Mouse (Mus musculus): ENCODE measurements around the gene Smim14. TPM values are rescaled to one million over a fixed set of nuclear protein-coding genes. Genes with fewer than 3 reads are reported as not detected.

Smim14 gene
- total and polyA plus RNA-seq, 2 experiments from 2014 or later = 153 to 200 TPM

- ATAC-seq (no peak), DNase-seq (ENCODE audit: low spot score) (no peak)
- Histone ChIP-seq H3K4me1 (ENCODE audit: insufficient read depth, low read length) (no peaks in the 10 kb centered on the region), H3K27me3 (ENCODE audit: insufficient read depth, low read length) (no peaks in the 10 kb centered on the region), H3K36me3 (ENCODE audit: insufficient read depth, low read length) (peaks cover 11% of the 10 kb centered on the region), H3K9me3 (ENCODE audit: low read length) (no peaks in the 10 kb centered on the region), H3K9ac (replicated peaks; ENCODE audit: low read length) (no peak overlapping the region), H3K4me2 (ENCODE audit: low read depth, low read length) (no peak overlapping the region), H3K4me3 (ENCODE audit: low read length) (no peak overlapping the region), H3K27ac (no peak overlapping the region)
- no peak for TF ChIP-seq CTCF (IDR thresholded peaks at IDR 0.05; ENCODE audit: low read depth)
- WGBS = 75% methylated on average over 5 of the region's 5 CpGs
These were observed 82.2 kb downstream of the Smim14 start for GRCm38 (mm10) chr5:65454771-65455170.

GRCm38 (mm10) chr5:65448941-65449340 lies 88.0 kb downstream of the Smim14 start:
- no peak overlapping the region for H3K4me2 ChIP-seq (ENCODE audit: low read depth, low read length)
- 83% methylated on average over 4 of the region's 4 CpGs for whole genome bisulfite sequencing
- H3K4me1 ChIP-seq (ENCODE audit: insufficient read depth, low read length) = no peaks in the 10 kb centered on the region
- H3K27ac ChIP-seq = no peak overlapping the region
- no peak for DNase-seq (ENCODE audit: low spot score)
- no peak overlapping the region for H3K4me3 ChIP-seq (ENCODE audit: low read length)
- H3K9me3 ChIP-seq (ENCODE audit: low read length) = no peaks in the 10 kb centered on the region
- ATAC-seq = no peak
- TF ChIP-seq CTCF (IDR thresholded peaks at IDR 0.05; ENCODE audit: low read depth) = no peak
- H3K27me3 ChIP-seq (ENCODE audit: insufficient read depth, low read length) = no peaks in the 10 kb centered on the region
- H3K9ac ChIP-seq (replicated peaks; ENCODE audit: low read length) = no peak overlapping the region
- H3K36me3 ChIP-seq (ENCODE audit: insufficient read depth, low read length) = peaks cover 15% of the 10 kb centered on the region

GRCm38 (mm10) chr5:65447826-65448225 lies 89.2 kb downstream of the Smim14 start:
- Histone ChIP-seq H3K27me3 (ENCODE audit: insufficient read depth, low read length) (no peaks in the 10 kb centered on the region), H3K36me3 (ENCODE audit: insufficient read depth, low read length) (peaks cover 15% of the 10 kb centered on the region), H3K4me1 (ENCODE audit: insufficient read depth, low read length) (no peaks in the 10 kb centered on the region), H3K9me3 (ENCODE audit: low read length) (no peaks in the 10 kb centered on the region), H3K4me2 (ENCODE audit: low read depth, low read length) (no peak overlapping the region), H3K4me3 (ENCODE audit: low read length) (no peak overlapping the region), H3K9ac (replicated peaks; ENCODE audit: low read length) (no peak overlapping the region), H3K27ac (no peak overlapping the region)
- ATAC-seq (no peak), DNase-seq (ENCODE audit: low spot score) (no peak)
- 76% methylated on average over 2 of the region's 2 CpGs for WGBS
- no peak for TF ChIP-seq CTCF (IDR thresholded peaks at IDR 0.05; ENCODE audit: low read depth)

- WGBS = 83% methylated on average over 2 of the region's 2 CpGs
These were observed 90.2 kb downstream of the Smim14 start for GRCm38 (mm10) chr5:65446756-65447155.

GRCm38 (mm10) chr5:65444981-65445380 lies 92.0 kb downstream of the Smim14 start:
- Histone ChIP-seq H3K9me3 (ENCODE audit: low read length) (no peaks in the 10 kb centered on the region), H3K27ac (no peak overlapping the region), H3K4me1 (ENCODE audit: insufficient read depth, low read length) (no peaks in the 10 kb centered on the region), H3K36me3 (ENCODE audit: insufficient read depth, low read length) (peaks cover 6% of the 10 kb centered on the region), H3K4me3 (ENCODE audit: low read length) (no peak overlapping the region), H3K4me2 (ENCODE audit: low read depth, low read length) (no peak overlapping the region), H3K9ac (replicated peaks; ENCODE audit: low read length) (no peak overlapping the region), H3K27me3 (ENCODE audit: insufficient read depth, low read length) (no peaks in the 10 kb centered on the region)
- 65% methylated on average over 3 of the region's 6 CpGs for WGBS
- peak; percentile 21; the same call in 1 of the 2 replicates for ATAC-seq
- DNase-seq (ENCODE audit: low spot score) = no peak
- no peak for TF ChIP-seq CTCF (IDR thresholded peaks at IDR 0.05; ENCODE audit: low read depth)

More at GRCm38 (mm10) chr5:65446756-65447155, 90.2 kb downstream of the Smim14 start:
- H3K4me2 ChIP-seq (ENCODE audit: low read depth, low read length) = no peak overlapping the region
- TF ChIP-seq CTCF (IDR thresholded peaks at IDR 0.05; ENCODE audit: low read depth) = no peak
- H3K4me3 ChIP-seq (ENCODE audit: low read length) = no peak overlapping the region
- no peaks in the 10 kb centered on the region for H3K4me1 ChIP-seq (ENCODE audit: insufficient read depth, low read length)
- H3K9me3 ChIP-seq (ENCODE audit: low read length) = no peaks in the 10 kb centered on the region
- DNase-seq (ENCODE audit: low spot score) (no peak), ATAC-seq (no peak)
- no peaks in the 10 kb centered on the region for H3K27me3 ChIP-seq (ENCODE audit: insufficient read depth, low read length)
- H3K36me3 ChIP-seq (ENCODE audit: insufficient read depth, low read length) = peaks cover 15% of the 10 kb centered on the region
- H3K27ac ChIP-seq = no peak overlapping the region
- no peak overlapping the region for H3K9ac ChIP-seq (replicated peaks; ENCODE audit: low read length)

- DNase-seq (ENCODE audit: low spot score) = no peak
- Histone ChIP-seq H3K4me2 (ENCODE audit: low read depth, low read length) (no peak overlapping the region), H3K36me3 (ENCODE audit: insufficient read depth, low read length) (no peaks in the 10 kb centered on the region; the same call in 1 of the 2 replicates), H3K27ac (no peak overlapping the region), H3K4me1 (ENCODE audit: insufficient read depth, low read length) (no peaks in the 10 kb centered on the region), H3K4me3 (ENCODE audit: low read length) (no peak overlapping the region), H3K9ac (replicated peaks; ENCODE audit: low read length) (no peak overlapping the region), H3K9me3 (ENCODE audit: low read length) (no peaks in the 10 kb centered on the region), H3K27me3 (ENCODE audit: insufficient read depth, low read length) (no peaks in the 10 kb centered on the region)
- no peak for TF ChIP-seq CTCF (IDR thresholded peaks at IDR 0.05; ENCODE audit: low read depth)
- no peak for ATAC-seq
These were observed 98.9 kb downstream of the Smim14 start for GRCm38 (mm10) chr5:65438041-65438440.

GRCm38 (mm10) chr5:65435806-65436561 lies 101.0 kb downstream of the Smim14 start, which contains the start of gene Ugdh:
Ugdh (minus strand) TSS chr5:65435949.
- peak; percentile 99 for DNase-seq (ENCODE audit: low spot score)

More at GRCm38 (mm10) chr5:65435806-65436561, 101.0 kb downstream of the Smim14 start, which contains the start of gene Ugdh:
- no peak for TF ChIP-seq CTCF (IDR thresholded peaks at IDR 0.05; ENCODE audit: low read depth)
- no peaks in the 10 kb centered on the region for H3K9me3 ChIP-seq (ENCODE audit: low read length)
- ATAC-seq = peak; percentile 97
- WGBS = under 1% methylated on average over 51 of the region's 51 CpGs
- H3K4me3 ChIP-seq (ENCODE audit: low read length) = peak within 1 kb of the TSS; percentile 89
- no peaks in the 10 kb centered on the region for H3K4me1 ChIP-seq (ENCODE audit: insufficient read depth, low read length)
- peak within 1 kb of the TSS; percentile 90 for H3K4me2 ChIP-seq (ENCODE audit: low read depth, low read length)
- H3K36me3 ChIP-seq (ENCODE audit: insufficient read depth, low read length) = no peaks in the 10 kb centered on the region
- no peaks in the 10 kb centered on the region for H3K27me3 ChIP-seq (ENCODE audit: insufficient read depth, low read length)
- H3K9ac ChIP-seq (replicated peaks; ENCODE audit: low read length) = peak within 1 kb of the TSS; percentile 73
- peak within 1 kb of the TSS; percentile 86 for H3K27ac ChIP-seq
